Mouse (Mus musculus) olfactory bulb, adult 2 months (tissue): ENCODE measurements at regions not wholly inside any gene's neighbourhood (a gene's known extent, or its start where the extent isn't known, plus 50 kb on each side); places are given as distances from the start of the nearest gene placed in this dataset.

Source experiments
- CTCF ChIP-seq: fragments of 200-500 bp; IDR thresholded peaks from 2 replicates; pipeline ENCODE4 v1.5.1; 2012; ENCODE audit warnings: low read depth, mild to moderate bottlenecking, low read length, moderate library complexity; ENCODE audit not compliant: insufficient read depth
- POLR2A ChIP-seq: fragments of 200-500 bp; IDR thresholded peaks from 2 replicates; pipeline ENCODE4 v1.6.1; 2012; ENCODE audit warnings: mild to moderate bottlenecking, low read depth, low read length, moderate library complexity; ENCODE audit not compliant: insufficient read depth

DNA sequence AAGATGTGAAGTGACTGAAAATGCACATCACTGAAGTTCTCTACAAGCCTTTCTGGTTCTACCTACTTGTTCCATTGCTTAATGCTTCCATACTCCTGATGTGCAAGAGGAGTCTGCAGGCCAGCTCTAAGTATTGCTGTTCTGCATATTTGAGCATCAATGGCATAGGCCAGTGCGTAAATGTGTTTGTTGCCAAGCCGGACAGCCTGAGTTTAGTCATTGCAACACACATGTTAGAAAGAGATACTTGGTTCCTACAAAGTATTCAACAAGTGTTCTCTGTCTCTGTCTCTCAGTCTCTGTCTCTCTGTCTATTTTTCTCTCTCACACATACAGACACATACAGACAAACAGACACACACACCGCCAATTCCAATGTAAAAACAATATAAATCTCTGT is 1288.4 kb downstream of the Defb40 start:
- TF ChIP-seq CTCF: no peak
- no peak for TF ChIP-seq POLR2A
